Mouse (Mus musculus): ENCODE results near the gene Sprr2d.

- TF ChIP-seq POLR2A (IDR thresholded peaks at IDR 0.05; ENCODE audit: extremely low read depth, insufficient read depth, low read length): no peak
- TF ChIP-seq CTCF (IDR thresholded peaks at IDR 0.05; ENCODE audit: extremely low read depth, insufficient read depth, low read length): no peak
Measured at GRCm38 (mm10) chr3:92336278-92336677, 2.7 kb upstream of the Sprr2d start.

Measured in cortical plate, adult 2 months (tissue).